Mouse (Mus musculus): ENCODE results near the gene Tmem238l. TPM values are rescaled to one million over a fixed set of nuclear protein-coding genes. Genes with fewer than 3 reads are reported as not detected.
A peak's percentile ranks its signal among the peaks of the same experiment; 100 is the strongest.

Gene Tmem238l
- polyA plus RNA-seq, 1 experiment from 2014 or later, result not detected

DNA sequence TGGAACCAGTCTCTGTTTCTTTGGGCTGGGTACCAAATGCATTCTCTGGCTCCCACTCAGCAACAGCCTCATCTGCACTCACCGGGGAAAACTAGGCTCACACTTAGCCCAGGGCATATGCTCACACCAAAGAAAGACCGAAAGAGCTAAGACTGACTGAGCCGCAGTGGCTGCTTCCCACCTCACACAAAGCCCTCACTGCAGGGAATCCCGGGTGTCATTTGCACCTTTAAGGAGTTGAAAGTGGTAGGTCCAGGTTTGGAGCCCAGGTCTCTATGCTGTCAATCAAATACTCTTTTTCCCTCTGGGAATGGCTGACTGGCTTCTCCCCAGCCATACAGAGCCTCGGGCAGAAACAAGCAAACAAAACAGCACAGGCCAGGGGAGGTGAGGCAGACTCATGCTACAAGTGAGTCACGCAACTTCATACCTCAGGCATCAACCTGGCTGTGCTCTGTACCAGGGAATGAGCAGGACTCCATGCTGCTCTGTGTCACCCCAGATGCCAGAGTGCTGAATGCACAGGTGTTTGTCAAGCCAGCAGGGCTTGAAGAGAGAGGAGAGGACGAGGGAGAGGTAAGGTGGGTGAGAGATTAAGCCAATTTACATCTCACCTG is 10.2 kb downstream of the Tmem238l start:
- Histone ChIP-seq H3K27ac (ENCODE audit: low read depth, low read length) (no peak overlapping the region), H3K27me3 (replicated peaks; ENCODE audit: control insufficient read depth, insufficient read depth, low read length) (no peaks in the 10 kb centered on the region), H3K9ac (ENCODE audit: low read length) (no peak overlapping the region), H3K4me1 (ENCODE audit: control insufficient read depth, insufficient read depth, low read length) (no peaks in the 10 kb centered on the region), H3K9me3 (replicated peaks; ENCODE audit: control insufficient read depth, low read length) (no peaks in the 10 kb centered on the region), H3K36me3 (ENCODE audit: control insufficient read depth, insufficient read depth, low read length) (no peaks in the 10 kb centered on the region), H3K4me3 (ENCODE audit: low read depth, low read length) (no peak overlapping the region), H3K4me2 (ENCODE audit: low read length) (no peak overlapping the region)
- WGBS, result 24% methylated on average over 7 of the region's 7 CpGs
- peak; percentile 7 for DNase-seq (ENCODE audit: low spot score)
- no peak for ATAC-seq

DNA sequence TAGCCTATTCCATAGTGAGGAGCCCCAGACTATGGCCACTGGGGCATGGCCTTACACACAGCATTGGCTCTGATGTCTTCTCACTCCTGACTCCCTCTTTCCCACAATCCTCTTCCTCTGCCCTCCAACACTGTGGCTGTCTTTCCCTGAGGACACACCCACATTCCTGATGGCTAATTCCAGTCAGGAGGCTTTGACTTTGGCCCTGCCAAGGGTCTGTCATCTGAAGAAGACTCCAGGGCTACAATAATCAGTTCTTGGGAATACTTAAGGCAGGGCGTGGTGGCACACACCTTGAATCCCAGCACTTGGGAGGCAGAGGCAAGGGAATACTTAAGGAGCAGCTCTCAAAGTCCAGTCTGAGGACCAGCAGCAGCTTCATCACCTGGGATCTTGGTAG is 12.1 kb downstream of the Tmem238l start:
- WGBS, result 83% methylated on average over 1 of the region's 1 CpGs
- DNase-seq (ENCODE audit: low spot score), result no peak
- H3K27ac ChIP-seq (ENCODE audit: low read depth, low read length), result no peak overlapping the region

DNA sequence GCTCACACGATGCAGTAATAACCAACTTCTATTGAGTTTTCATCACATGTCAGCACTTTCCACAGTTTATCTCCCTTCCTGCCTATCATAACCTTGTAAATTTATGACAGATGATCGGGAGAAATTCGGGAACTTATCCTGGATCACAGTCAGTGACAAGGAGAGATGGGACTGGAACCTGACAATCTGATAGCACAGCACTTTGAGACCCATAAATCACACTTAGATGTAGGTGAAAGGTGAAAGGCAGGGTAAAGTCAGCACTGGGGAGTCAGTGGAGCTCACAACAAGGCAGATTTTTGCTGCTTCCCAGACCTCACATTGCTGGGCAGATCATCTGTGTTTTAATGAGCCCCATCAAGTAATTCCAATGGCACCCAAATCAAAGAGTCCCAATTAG is 17.1 kb downstream of the Tmem238l start:
- H3K27me3 ChIP-seq (replicated peaks; ENCODE audit: control insufficient read depth, insufficient read depth, low read length), result no peaks in the 10 kb centered on the region
- 84% methylated on average over 3 of the region's 3 CpGs for WGBS
- no peak overlapping the region for H3K4me2 ChIP-seq (ENCODE audit: low read length)
- H3K9me3 ChIP-seq (replicated peaks; ENCODE audit: control insufficient read depth, low read length), result peaks cover 4% of the 10 kb centered on the region; the same call in 1 of the 2 replicates
- no peak overlapping the region for H3K4me3 ChIP-seq (ENCODE audit: low read depth, low read length)
- no peaks in the 10 kb centered on the region for H3K4me1 ChIP-seq (ENCODE audit: control insufficient read depth, insufficient read depth, low read length)
- no peak overlapping the region for H3K27ac ChIP-seq (ENCODE audit: low read depth, low read length)
- no peak overlapping the region for H3K9ac ChIP-seq (ENCODE audit: low read length)
- no peak for DNase-seq (ENCODE audit: low spot score)
- ATAC-seq, result no peak
- H3K36me3 ChIP-seq (ENCODE audit: control insufficient read depth, insufficient read depth, low read length), result no peaks in the 10 kb centered on the region

More for the DNA sequence above, 12.1 kb downstream of the Tmem238l start:
- ATAC-seq, result no peak
- no peaks in the 10 kb centered on the region for H3K36me3 ChIP-seq (ENCODE audit: control insufficient read depth, insufficient read depth, low read length)
- H3K27me3 ChIP-seq (replicated peaks; ENCODE audit: control insufficient read depth, insufficient read depth, low read length), result no peaks in the 10 kb centered on the region
- H3K9ac ChIP-seq (ENCODE audit: low read length), result no peak overlapping the region
- H3K4me3 ChIP-seq (ENCODE audit: low read depth, low read length), result no peak overlapping the region
- no peaks in the 10 kb centered on the region for H3K4me1 ChIP-seq (ENCODE audit: control insufficient read depth, insufficient read depth, low read length)
- H3K4me2 ChIP-seq (ENCODE audit: low read length), result no peak overlapping the region
- H3K9me3 ChIP-seq (replicated peaks; ENCODE audit: control insufficient read depth, low read length), result no peaks in the 10 kb centered on the region

DNA sequence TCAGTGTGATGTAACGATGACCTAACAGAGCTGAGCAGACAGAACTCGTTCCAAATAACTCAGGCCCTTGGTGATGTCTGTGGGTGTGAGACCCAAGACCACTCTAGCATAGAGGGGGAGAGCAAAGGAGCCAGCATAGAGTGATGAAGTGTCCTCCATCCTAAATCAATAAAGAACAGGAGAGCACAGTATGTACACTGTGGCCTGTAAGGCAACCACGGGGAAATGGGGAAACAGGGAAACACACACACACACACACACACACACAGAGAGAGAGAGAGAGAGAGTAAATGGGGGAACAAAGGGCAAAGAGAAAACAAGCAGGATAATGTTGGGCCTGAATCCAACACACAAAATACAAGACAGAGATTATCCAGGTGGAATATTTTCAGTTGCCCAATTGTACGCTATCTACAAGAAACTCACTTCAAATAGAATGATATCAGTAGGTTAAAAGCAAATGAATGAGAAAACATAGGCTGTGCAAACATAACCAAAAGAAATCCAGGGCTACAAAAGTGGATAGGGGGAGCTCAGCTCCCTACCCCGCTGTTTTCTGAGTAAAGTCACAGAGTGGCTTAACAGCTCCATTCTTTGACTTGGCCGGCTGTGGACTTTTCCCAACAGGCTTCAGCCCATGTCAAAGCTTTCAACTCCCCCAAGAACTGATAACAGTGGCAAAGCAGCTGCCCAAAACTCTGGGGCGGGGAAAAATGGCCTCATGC is 19.3 kb downstream of the Tmem238l start:
- Histone ChIP-seq H3K27ac (ENCODE audit: low read depth, low read length) (no peak overlapping the region), H3K4me2 (ENCODE audit: low read length) (no peak overlapping the region), H3K9me3 (replicated peaks; ENCODE audit: control insufficient read depth, low read length) (peaks cover 4% of the 10 kb centered on the region; the same call in 1 of the 2 replicates), H3K36me3 (ENCODE audit: control insufficient read depth, insufficient read depth, low read length) (no peaks in the 10 kb centered on the region), H3K27me3 (replicated peaks; ENCODE audit: control insufficient read depth, insufficient read depth, low read length) (no peaks in the 10 kb centered on the region), H3K4me3 (ENCODE audit: low read depth, low read length) (no peak overlapping the region), H3K9ac (ENCODE audit: low read length) (no peak overlapping the region), H3K4me1 (ENCODE audit: control insufficient read depth, insufficient read depth, low read length) (no peaks in the 10 kb centered on the region)
- ATAC-seq, result no peak
- WGBS, result 87% methylated on average over 7 of the region's 7 CpGs
- no peak for DNase-seq (ENCODE audit: low spot score)

DNA sequence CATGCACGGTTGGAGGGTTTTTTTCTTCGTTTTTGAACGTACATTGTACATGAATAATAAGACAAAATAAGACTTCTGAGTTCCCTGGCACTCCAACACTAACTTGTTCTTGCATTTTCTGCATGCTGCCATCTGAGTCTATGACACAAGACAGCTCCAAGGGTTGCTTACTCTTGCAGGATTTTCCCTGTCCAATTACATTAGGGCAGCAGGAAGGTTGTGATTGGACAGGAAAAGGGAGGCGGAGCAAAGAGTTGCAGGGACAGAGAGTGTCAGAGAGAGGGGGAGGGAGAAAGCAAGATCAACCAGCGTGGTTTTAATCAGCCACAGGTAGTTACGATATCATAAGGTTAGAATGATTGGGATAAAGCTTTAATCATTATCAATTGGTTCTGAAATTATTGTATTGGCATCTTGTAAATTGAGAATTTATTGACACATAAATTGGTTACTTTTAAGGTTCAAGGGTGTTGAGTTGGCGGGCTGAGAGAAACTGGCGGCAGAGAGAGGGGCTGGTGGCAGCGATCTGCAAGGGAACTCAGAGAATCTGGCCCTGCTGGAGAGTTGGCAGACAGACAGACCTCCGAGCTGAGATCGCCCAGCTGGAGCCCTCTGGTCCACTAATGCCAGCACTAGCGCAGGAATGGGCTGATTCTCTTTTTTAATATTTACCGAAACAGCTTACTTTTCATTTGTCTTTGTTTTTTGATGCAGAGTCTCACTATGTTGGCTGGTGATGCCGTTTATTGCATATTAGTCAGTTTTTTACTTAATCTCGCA is 25.1 kb downstream of the Tmem238l start:
- no peak for DNase-seq (ENCODE audit: low spot score)

DNA sequence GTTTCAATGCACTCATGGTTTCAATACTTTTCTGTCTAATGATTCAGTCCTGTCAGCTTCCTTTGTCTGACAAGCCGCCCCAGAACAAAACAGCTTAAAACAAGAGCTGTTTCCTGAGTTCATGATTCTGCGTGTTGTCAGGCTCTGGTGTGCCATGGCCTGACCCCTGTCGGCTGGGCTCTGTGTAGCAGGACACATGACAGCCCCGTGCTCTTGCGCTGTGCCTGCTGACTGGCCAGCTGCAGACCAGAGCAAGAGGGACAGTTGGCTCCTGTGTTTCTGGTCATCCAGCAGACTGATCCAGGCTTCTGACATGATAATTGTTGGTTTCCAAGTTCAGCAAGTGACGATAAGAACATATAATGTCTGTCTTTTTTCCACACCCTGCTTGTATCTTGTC is 26.4 kb downstream of the Tmem238l start:
- Histone ChIP-seq H3K9me3 (replicated peaks; ENCODE audit: control insufficient read depth, low read length) (no peaks in the 10 kb centered on the region), H3K4me1 (ENCODE audit: control insufficient read depth, insufficient read depth, low read length) (peaks cover 11% of the 10 kb centered on the region; the same call in 1 of the 2 replicates), H3K36me3 (ENCODE audit: control insufficient read depth, insufficient read depth, low read length) (no peaks in the 10 kb centered on the region), H3K27me3 (replicated peaks; ENCODE audit: control insufficient read depth, insufficient read depth, low read length) (no peaks in the 10 kb centered on the region), H3K4me2 (ENCODE audit: low read length) (no peak overlapping the region), H3K4me3 (ENCODE audit: low read depth, low read length) (no peak overlapping the region), H3K27ac (ENCODE audit: low read depth, low read length) (no peak overlapping the region), H3K9ac (ENCODE audit: low read length) (no peak overlapping the region)
- DNase-seq (ENCODE audit: low spot score), result no peak
- 42% methylated on average over 6 of the region's 6 CpGs for WGBS
- ATAC-seq, result no peak

More for the DNA sequence above, 25.1 kb downstream of the Tmem238l start:
- H3K4me3 ChIP-seq (ENCODE audit: low read depth, low read length), result no peak overlapping the region
- H3K27ac ChIP-seq (ENCODE audit: low read depth, low read length), result no peak overlapping the region
- WGBS, result 76% methylated on average over 15 of the region's 15 CpGs
- no peak overlapping the region for H3K9ac ChIP-seq (ENCODE audit: low read length)
- no peaks in the 10 kb centered on the region for H3K36me3 ChIP-seq (ENCODE audit: control insufficient read depth, insufficient read depth, low read length)
- peaks cover 11% of the 10 kb centered on the region; the same call in 1 of the 2 replicates for H3K4me1 ChIP-seq (ENCODE audit: control insufficient read depth, insufficient read depth, low read length)
- H3K9me3 ChIP-seq (replicated peaks; ENCODE audit: control insufficient read depth, low read length), result no peaks in the 10 kb centered on the region
- no peaks in the 10 kb centered on the region for H3K27me3 ChIP-seq (replicated peaks; ENCODE audit: control insufficient read depth, insufficient read depth, low read length)
- no peak for ATAC-seq
- H3K4me2 ChIP-seq (ENCODE audit: low read length), result no peak overlapping the region

DNA sequence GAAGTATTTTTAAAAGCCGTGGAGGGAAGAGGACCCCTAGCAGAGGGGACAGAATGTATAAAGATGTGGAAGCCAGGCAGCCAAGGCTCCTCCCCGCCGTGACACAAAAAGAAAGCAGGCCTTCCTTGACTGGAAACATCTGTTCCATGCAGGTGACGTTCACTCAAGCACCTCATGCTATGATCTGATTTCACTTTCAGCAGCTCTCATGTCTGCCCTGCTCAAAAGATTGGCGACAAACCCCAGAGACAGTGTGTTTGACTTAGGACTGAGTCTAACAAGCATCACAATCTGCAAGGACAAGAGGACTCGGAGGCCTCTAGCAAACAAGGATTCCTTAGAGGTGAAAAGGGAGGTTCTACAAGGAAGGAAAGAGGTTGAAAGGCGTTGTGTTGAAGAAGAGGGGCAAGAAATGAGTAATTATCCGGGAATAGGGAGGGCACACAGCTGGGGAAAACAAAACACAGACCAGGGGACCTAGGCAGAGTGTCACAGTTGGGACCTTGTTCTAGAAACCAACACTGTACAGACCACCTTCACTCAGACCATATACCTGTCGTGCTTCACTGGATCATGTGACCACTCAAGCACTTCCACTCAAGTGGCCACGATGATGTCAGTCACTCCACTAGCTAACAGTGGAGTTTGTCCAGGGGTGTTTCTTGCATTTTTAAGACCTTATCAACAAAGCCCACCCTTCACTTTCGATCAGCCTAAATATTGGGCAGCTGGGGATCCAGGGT is 27.2 kb downstream of the Tmem238l start:
- H3K27ac ChIP-seq (ENCODE audit: low read depth, low read length), result peak overlapping the region; percentile 79
- H3K4me1 ChIP-seq (ENCODE audit: control insufficient read depth, insufficient read depth, low read length), result peaks cover 11% of the 10 kb centered on the region; the same call in 1 of the 2 replicates
- WGBS, result 62% methylated on average over 11 of the region's 11 CpGs
- no peaks in the 10 kb centered on the region for H3K9me3 ChIP-seq (replicated peaks; ENCODE audit: control insufficient read depth, low read length)
- H3K4me3 ChIP-seq (ENCODE audit: low read depth, low read length), result no peak overlapping the region
- H3K4me2 ChIP-seq (ENCODE audit: low read length), result peak overlapping the region; percentile 59; the same call in 1 of the 2 replicates
- H3K9ac ChIP-seq (ENCODE audit: low read length), result no peak overlapping the region
- H3K36me3 ChIP-seq (ENCODE audit: control insufficient read depth, insufficient read depth, low read length), result no peaks in the 10 kb centered on the region
- H3K27me3 ChIP-seq (replicated peaks; ENCODE audit: control insufficient read depth, insufficient read depth, low read length), result no peaks in the 10 kb centered on the region
- ATAC-seq, result peak; percentile 12; the same call in 1 of the 2 replicates
- no peak for DNase-seq (ENCODE audit: low spot score)

Measured in forebrain, embryonic 14.5 days (tissue).